Comparison of ENCODE assay signal across 12 mouse cellular contexts in genomic region chr7:57419392-57419791, GRCm38 (mm10). TPM values are rescaled to one million over a fixed set of nuclear protein-coding genes. Genes with fewer than 3 reads are reported as not detected.
DNase-seq lines count a peak whose midpoint lies in the region; ATAC-seq lines count a peak whose summit lies in the region.
"Had no signal": no experiment of that assay in that cellular context is flagged by ENCODE, and none has a peak within 500 bp of the region (broad histone marks: within the 10 kb centered on the region; RNA-seq: fewer than 3 reads in every experiment).

TSS of gene Gabrb3 (plus strand) at chr7:57419692.

- no peaks in the 10 kb centered on the region for H3K36me3 ChIP-seq in heart, embryonic 10.5 days
- no peaks in the 10 kb centered on the region for H3K36me3 ChIP-seq in forebrain, embryonic 16.5 days (ENCODE audit: control insufficient read depth, insufficient read depth)
- H3K36me3 ChIP-seq in neural tube, embryonic 12.5 days = no peaks in the 10 kb centered on the region

- no peak within 1 kb of the TSS for H3K9ac ChIP-seq in forebrain, embryonic 16.5 days (replicated peaks; ENCODE audit: low read depth, low read length)
- no peak within 1 kb of the TSS for H3K9ac ChIP-seq in neural tube, embryonic 12.5 days
- H3K9ac ChIP-seq: liver, postnatal 0 days had no signal

- 78% methylated on average over 2 of the region's 2 CpGs for WGBS in heart, embryonic 10.5 days
- WGBS in forebrain, embryonic 16.5 days = 92% methylated on average over 2 of the region's 2 CpGs
- WGBS in neural tube, embryonic 12.5 days = 96% methylated on average over 2 of the region's 2 CpGs

- ATAC-seq in forebrain, embryonic 16.5 days = no peak
- no peak for ATAC-seq in neural tube, embryonic 12.5 days (ENCODE audit: low FRiP score, low read depth)
- ATAC-seq: CD4-positive, CD25-positive, alpha-beta regulatory T cell, adult 4 months; liver, postnatal 0 days had no signal

- no peaks in the 10 kb centered on the region for H3K27me3 ChIP-seq in heart, embryonic 10.5 days (ENCODE audit: insufficient read depth, poor library complexity, severe bottlenecking)
- no peaks in the 10 kb centered on the region for H3K27me3 ChIP-seq in forebrain, embryonic 16.5 days (replicated peaks; ENCODE audit: control insufficient read depth, insufficient read depth, low read length)
- H3K27me3 ChIP-seq in neural tube, embryonic 12.5 days (replicated peaks) = no peaks in the 10 kb centered on the region
- H3K27me3 ChIP-seq: megakaryocyte, embryonic 14.5 days had no signal

- H3K9me3 ChIP-seq in heart, embryonic 10.5 days = no peaks in the 10 kb centered on the region
- no peaks in the 10 kb centered on the region for H3K9me3 ChIP-seq in forebrain, embryonic 16.5 days (ENCODE audit: control insufficient read depth, low read length)
- no peaks in the 10 kb centered on the region for H3K9me3 ChIP-seq in neural tube, embryonic 12.5 days

- no peaks in the 10 kb centered on the region for H3K4me1 ChIP-seq in heart, embryonic 10.5 days
- no peaks in the 10 kb centered on the region for H3K4me1 ChIP-seq in forebrain, embryonic 16.5 days (replicated peaks; ENCODE audit: control insufficient read depth, insufficient read depth, low read length)
- H3K4me1 ChIP-seq in neural tube, embryonic 12.5 days = no peaks in the 10 kb centered on the region
- H3K4me1 ChIP-seq: megakaryocyte, embryonic 14.5 days had no signal

- peak; percentile 64 for DNase-seq in heart, adult 11 months
- no peak for DNase-seq in heart, embryonic 10.5 days (ENCODE audit: low spot score)
- DNase-seq in layer of hippocampus, postnatal 25 days (ENCODE audit: extremely low spot score in 1 of 2, low spot score in 1 of 2) = no peak
- no peak for DNase-seq in embryo, embryonic 11 days
- DNase-seq in cerebellum, adult 9-10 months = no peak
- DNase-seq: liver, postnatal 0 days; thymus, postnatal 36 days had no signal

- no peak within 1 kb of the TSS for H3K4me2 ChIP-seq in forebrain, embryonic 16.5 days (ENCODE audit: low read length)
- H3K4me2 ChIP-seq in neural tube, embryonic 12.5 days (replicated peaks) = no peak within 1 kb of the TSS
- H3K4me2 ChIP-seq: heart, embryonic 11.5 days had no signal

- no peak within 1 kb of the TSS for H3K27ac ChIP-seq in heart, embryonic 10.5 days
- H3K27ac ChIP-seq in forebrain, embryonic 16.5 days (ENCODE audit: low read length) = no peak within 1 kb of the TSS
- H3K27ac ChIP-seq in neural tube, embryonic 12.5 days = no peak within 1 kb of the TSS

- H3K4me3 ChIP-seq in heart, embryonic 10.5 days = no peak within 1 kb of the TSS
- H3K4me3 ChIP-seq in forebrain, embryonic 16.5 days (replicated peaks; ENCODE audit: low read length) = no peak within 1 kb of the TSS
- no peak within 1 kb of the TSS for H3K4me3 ChIP-seq in neural tube, embryonic 12.5 days
- H3K4me3 ChIP-seq: megakaryocyte, embryonic 14.5 days had no signal

RNA-seq across cellular contexts. Expression of gene Gabrb3, which starts in this region (rescaled TPM):
- 0.46 and 0.89 TPM in 2 replicates for polyA plus RNA-seq in heart, embryonic 10.5 days (2016; fragmentation: Nextera tagmentation; extraction: Ambion mirVana)
- 43.6 and 52.6 TPM in 2 replicates for polyA plus RNA-seq in forebrain, embryonic 16.5 days (2015; fragmentation: Nextera tagmentation; extraction: Ambion mirVana)
- total RNA-seq in layer of hippocampus, postnatal 25 days (2021) = 100 to 1,000 TPM; 258 to 310 TPM
- 17.1 and 22.8 TPM in 2 replicates for polyA plus RNA-seq in neural tube, embryonic 12.5 days (2016; fragmentation: Nextera tagmentation; extraction: Ambion mirVana)
- polyA plus RNA-seq: CD4-positive, CD25-positive, alpha-beta regulatory T cell, adult 4 months; liver, postnatal 0 days had no signal
